ENCODE assay signal across 9 mouse cellular contexts in the genomic region with DNA sequence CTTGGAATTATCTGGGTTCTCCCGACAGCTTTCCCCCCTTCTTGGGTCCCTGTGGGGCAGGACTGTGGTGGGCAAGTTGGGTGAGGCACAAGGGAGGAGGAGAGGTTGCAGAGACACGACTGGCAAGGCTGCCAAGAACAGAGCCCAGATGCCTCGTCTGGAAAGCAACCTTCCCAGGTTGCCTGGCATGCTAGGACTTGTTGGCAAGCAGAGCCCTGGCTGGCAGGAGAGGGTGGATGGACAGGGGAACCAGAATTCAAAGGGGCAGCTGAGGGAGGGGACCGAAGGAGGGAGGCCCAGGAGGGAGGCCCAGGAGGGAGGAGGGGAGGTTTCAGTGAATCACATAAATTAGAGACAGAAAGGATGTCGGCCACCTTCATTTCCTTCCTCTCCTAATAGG.
DNase-seq lines count a peak whose midpoint lies in the region; ATAC-seq and TF ChIP-seq lines count a peak whose summit lies in the region.
"Had no signal": no experiment of that assay in that cellular context is flagged by ENCODE, and none has a peak within 500 bp of the region (broad histone marks: within the 10 kb centered on the region; RNA-seq: fewer than 3 reads in every experiment).

No protein-coding gene starts in this region.

- ATAC-seq in kidney, embryonic 14.5 days (ENCODE audit: low FRiP score, low TSS enrichment) = peak; percentile 53; the same call in 1 of the 2 replicates
- ATAC-seq in forebrain, embryonic 15.5 days (replicated peaks) = peak; percentile 85
- ATAC-seq in stomach, embryonic 16.5 days (ENCODE audit: insufficient read depth, low FRiP score) = no peak

- no peak overlapping the region for H3K4me2 ChIP-seq in kidney, embryonic 14.5 days (replicated peaks; ENCODE audit: low read depth, low read length)
- H3K4me2 ChIP-seq in forebrain, embryonic 15.5 days (replicated peaks) = no peak overlapping the region
- no peak overlapping the region for H3K4me2 ChIP-seq in stomach, embryonic 16.5 days (ENCODE audit: low read depth, low read length)

- no peaks in the 10 kb centered on the region for H3K36me3 ChIP-seq in kidney, embryonic 14.5 days (ENCODE audit: control insufficient read depth, insufficient read depth, low read length)
- H3K36me3 ChIP-seq in forebrain, embryonic 15.5 days = no peaks in the 10 kb centered on the region
- H3K36me3 ChIP-seq in stomach, embryonic 16.5 days (ENCODE audit: control insufficient read depth, insufficient read depth, low read length) = no peaks in the 10 kb centered on the region
- H3K36me3 ChIP-seq: liver, embryonic 15.5 days had no signal

- WGBS in kidney, embryonic 14.5 days = 6% methylated on average over 5 of the region's 5 CpGs
- 4% methylated on average over 5 of the region's 5 CpGs for WGBS in cerebellum, adult 2 months
- WGBS in forebrain, embryonic 15.5 days = 0% methylated on average over 5 of the region's 5 CpGs
- 28% methylated on average over 5 of the region's 5 CpGs for WGBS in stomach, embryonic 16.5 days

- H3K9ac ChIP-seq in kidney, embryonic 14.5 days (ENCODE audit: low read depth, low read length) = no peak overlapping the region
- H3K9ac ChIP-seq in forebrain, embryonic 15.5 days (replicated peaks) = no peak overlapping the region
- H3K9ac ChIP-seq in stomach, embryonic 16.5 days (ENCODE audit: low read length) = peak overlapping the region; percentile 1; the same call in 1 of the 2 replicates
- H3K9ac ChIP-seq: liver, embryonic 15.5 days had no signal

- H3K9me3 ChIP-seq in kidney, embryonic 14.5 days (ENCODE audit: control insufficient read depth, low read length) = no peaks in the 10 kb centered on the region
- H3K9me3 ChIP-seq in forebrain, embryonic 15.5 days = no peaks in the 10 kb centered on the region
- H3K9me3 ChIP-seq in stomach, embryonic 16.5 days (replicated peaks; ENCODE audit: control insufficient read depth, low read length) = no peaks in the 10 kb centered on the region
- H3K9me3 ChIP-seq: liver, embryonic 15.5 days had no signal

- TF ChIP-seq POLR2A in cerebellum, adult 2 months (IDR thresholded peaks at IDR 0.05; ENCODE audit: borderline replicate concordance, insufficient read depth, low read length) = no peak

- H3K4me1 ChIP-seq in kidney, embryonic 14.5 days (ENCODE audit: control insufficient read depth, insufficient read depth, low read length) = peaks cover 32% of the 10 kb centered on the region
- peaks cover 20% of the 10 kb centered on the region for H3K4me1 ChIP-seq in cerebellum, adult 2 months (ENCODE audit: control insufficient read depth, insufficient read depth, low read length)
- peaks cover 22% of the 10 kb centered on the region for H3K4me1 ChIP-seq in forebrain, embryonic 15.5 days
- H3K4me1 ChIP-seq in stomach, embryonic 16.5 days (ENCODE audit: control insufficient read depth, insufficient read depth, low read length) = peaks cover 30% of the 10 kb centered on the region

- DNase-seq in kidney, postnatal 10 days = no peak
- peak; percentile 53 to 67 for DNase-seq in cerebellum, adult 2 months
- peak; percentile 63 to 73 for DNase-seq in layer of hippocampus, postnatal 10 days (ENCODE audit: low spot score in 2 of 2)
- no peak for DNase-seq in ovary, postnatal 36 days (ENCODE audit: low spot score)
- DNase-seq in c-Kit-positive CD71-positive TER-119-positive erythroid progenitor cells, embryonic 14.5 days (ENCODE audit: low spot score) = no peak

- TF ChIP-seq CTCF in cerebellum, adult 2 months (IDR thresholded peaks at IDR 0.05; ENCODE audit: borderline replicate concordance, insufficient read depth, low read depth, low read length) = no peak

- no peak overlapping the region for H3K4me3 ChIP-seq in kidney, embryonic 14.5 days (ENCODE audit: low read length)
- H3K4me3 ChIP-seq in cerebellum, adult 2 months (replicated peaks; ENCODE audit: insufficient read depth, low read depth, low read length) = no peak overlapping the region
- no peak overlapping the region for H3K4me3 ChIP-seq in forebrain, embryonic 15.5 days
- no peak overlapping the region for H3K4me3 ChIP-seq in stomach, embryonic 16.5 days (replicated peaks; ENCODE audit: low read length)
- H3K4me3 ChIP-seq: liver, embryonic 15.5 days had no signal

- no peaks in the 10 kb centered on the region for H3K27me3 ChIP-seq in kidney, embryonic 14.5 days (ENCODE audit: control insufficient read depth, insufficient read depth, low read length)
- no peaks in the 10 kb centered on the region for H3K27me3 ChIP-seq in cerebellum, adult 2 months (ENCODE audit: control insufficient read depth, insufficient read depth, low read length)
- no peaks in the 10 kb centered on the region for H3K27me3 ChIP-seq in forebrain, embryonic 15.5 days
- no peaks in the 10 kb centered on the region for H3K27me3 ChIP-seq in stomach, embryonic 16.5 days (ENCODE audit: control insufficient read depth, insufficient read depth, low read length)
- H3K27me3 ChIP-seq: liver, embryonic 15.5 days had no signal

- H3K27ac ChIP-seq in kidney, embryonic 14.5 days (ENCODE audit: low read depth, low read length) = no peak overlapping the region
- H3K27ac ChIP-seq in cerebellum, adult 2 months (ENCODE audit: insufficient read depth, low read length) = no peak overlapping the region
- H3K27ac ChIP-seq in forebrain, embryonic 15.5 days (replicated peaks) = peak overlapping the region; percentile 69
- peak overlapping the region; percentile 71 for H3K27ac ChIP-seq in stomach, embryonic 16.5 days (ENCODE audit: low read length)
- H3K27ac ChIP-seq: liver, embryonic 15.5 days had no signal

Comparison
In these comparisons a context has a peak if more than half of its experiments do, and no peak if none do; other contexts are left out.
1. H3K27ac ChIP-seq: peak in forebrain, embryonic 15.5 days (single experiment) and stomach, embryonic 16.5 days (single experiment); none in kidney, embryonic 14.5 days (single experiment) and cerebellum, adult 2 months (single experiment).
2. DNase-seq: peak in cerebellum, adult 2 months (2 of 2) and layer of hippocampus, postnatal 10 days (2 of 2); none in kidney, postnatal 10 days (single experiment), ovary, postnatal 36 days (single experiment) and c-Kit-positive CD71-positive TER-119-positive erythroid progenitor cells, embryonic 14.5 days (single experiment).